Mouse (Mus musculus): ENCODE measurements around the gene Shisa6.
A peak's percentile ranks its signal among the peaks of the same experiment; 100 is the strongest.

Gene Shisa6

DNA sequence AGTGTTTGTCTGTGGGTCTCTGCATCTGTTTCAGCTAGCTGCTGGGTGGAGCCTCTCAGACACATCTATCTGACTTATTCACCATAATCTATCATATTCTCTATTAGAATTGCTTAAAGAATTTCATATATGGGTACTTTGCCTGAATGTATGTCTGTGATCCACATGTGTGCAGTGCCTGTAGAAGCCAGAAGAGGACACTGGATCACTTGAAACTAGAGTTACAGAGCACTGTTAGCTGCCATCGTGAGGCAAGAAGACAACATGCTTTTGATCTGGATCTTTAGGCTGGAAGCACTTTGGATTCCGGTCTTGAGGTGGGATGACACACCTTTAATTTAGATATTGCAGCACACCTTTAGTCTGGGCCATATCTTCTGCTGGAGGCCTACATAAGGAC, 289.2 kb downstream of the Shisa6 start:
- no peak for DNase-seq (ENCODE audit: low read depth, low spot score)

DNA sequence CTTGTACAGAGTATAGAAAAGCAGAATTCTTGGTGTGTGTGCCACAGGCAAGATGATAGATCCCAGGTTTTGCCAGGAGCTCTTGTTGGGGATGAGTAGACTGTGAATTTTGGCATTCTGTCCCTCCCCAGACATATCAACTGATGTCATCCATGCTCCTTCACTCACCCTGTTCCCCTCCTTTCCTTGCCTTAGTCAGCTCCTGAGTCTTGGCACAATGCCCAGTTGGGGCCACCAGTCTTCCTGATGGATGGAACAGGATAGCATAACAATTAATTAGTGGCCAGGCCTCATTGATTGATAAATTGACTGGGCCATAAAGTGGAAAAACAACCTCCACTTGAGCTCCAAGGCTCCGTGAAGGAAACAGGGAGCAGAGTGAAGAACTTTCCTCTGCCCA, 292.9 kb downstream of the Shisa6 start:
- no peak for DNase-seq (ENCODE audit: low read depth, low spot score)

- DNase-seq (ENCODE audit: low read depth, low spot score) = no peak
These were observed 303.6 kb downstream of the Shisa6 start for GRCm38 (mm10) chr11:66222133-66222532.

GRCm38 (mm10) chr11:66218469-66218868, 307.3 kb downstream of the Shisa6 start:
- no peak for DNase-seq (ENCODE audit: low read depth, low spot score)

- DNase-seq (ENCODE audit: low read depth, low spot score) = peak; percentile 74
These were observed 337.0 kb downstream of the Shisa6 start for GRCm38 (mm10) chr11:66188627-66189287.

GRCm38 (mm10) chr11:66188146-66188545, 337.6 kb downstream of the Shisa6 start:
- no peak for DNase-seq (ENCODE audit: low read depth, low spot score)

DNA sequence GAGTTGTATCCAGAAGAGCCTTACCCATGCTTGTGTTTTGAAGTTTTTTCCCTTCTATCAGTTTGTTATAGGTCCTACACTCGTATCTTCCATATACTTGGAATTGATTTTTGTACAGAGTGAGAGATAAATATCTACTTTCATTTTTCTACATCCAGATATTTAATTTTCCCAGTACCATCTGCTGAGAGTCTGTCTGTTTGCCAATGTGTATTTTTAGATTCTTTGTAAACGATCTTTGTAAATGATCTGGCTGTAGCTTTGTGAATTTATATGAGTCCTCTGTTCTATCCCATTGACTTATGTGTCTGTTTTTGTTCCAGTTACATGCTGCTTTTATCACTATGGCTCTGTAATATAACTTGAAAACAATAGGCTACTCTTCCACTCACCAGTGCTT, 348.0 kb downstream of the Shisa6 start:
- no peak for DNase-seq (ENCODE audit: low read depth, low spot score)

GRCm38 (mm10) chr11:66167801-66168651, 357.7 kb downstream of the Shisa6 start, which contains the start of gene Dnah9:
Dnah9 (minus strand) TSS chr11:66168551.
- DNase-seq (ENCODE audit: low read depth, low spot score) = no peak

- no peak for DNase-seq (ENCODE audit: low read depth, low spot score)
These were observed 361.7 kb downstream of the Shisa6 start for GRCm38 (mm10) chr11:66164022-66164421.
